Mouse (Mus musculus) kidney, embryonic 16.5 days (tissue): ENCODE results near the gene Vmn2r98. TPM values are rescaled to one million over a fixed set of nuclear protein-coding genes. Genes with fewer than 3 reads are reported as not detected.
"Not testable (repeated sequence)": the region's sequence is repeated elsewhere in the genome, so short reads cannot be mapped to it uniquely, and the experiment has no call there.

ENCODE experiments used
- ATAC-seq: fragments of 200-750 bp; cut with Nextera tagmentation; 2 replicates; pipeline ENCODE4 v1.8.0; 2017; ENCODE audit warnings: moderate TSS enrichment; ENCODE audit not compliant: low FRiP score, low TSS enrichment
- H3K27ac ChIP-seq: fragments of 300-500 bp; sonication (generic); 2 replicates; pipeline ENCODE4 v1.5.1; 2014; ENCODE audit warnings: low read length
- H3K27me3 ChIP-seq: fragments of 300-500 bp; sonication (generic); 2 replicates; pipeline ENCODE4 v1.6.1; 2014; ENCODE audit warnings: low read length, control low read depth, mixed read lengths; ENCODE audit not compliant: insufficient read depth
- H3K36me3 ChIP-seq: fragments of 300-500 bp; sonication (generic); 2 replicates; pipeline ENCODE4 v1.6.1; 2014; ENCODE audit warnings: low read length, control low read depth, mixed read lengths; ENCODE audit not compliant: insufficient read depth
- H3K4me1 ChIP-seq: fragments of 300-500 bp; sonication (generic); 2 replicates; pipeline ENCODE4 v1.6.1; 2014; ENCODE audit warnings: low read length, control low read depth, mixed read lengths; ENCODE audit not compliant: insufficient read depth
- H3K4me2 ChIP-seq: fragments of 300-500 bp; sonication (generic); replicated peaks from 2 replicates; pipeline ENCODE4 v1.6.1; 2014; ENCODE audit warnings: low read depth, low read length
- H3K4me3 ChIP-seq: fragments of 300-500 bp; sonication (generic); 2 replicates; pipeline ENCODE4 v1.5.1; 2014; ENCODE audit warnings: mild to moderate bottlenecking, low read length
- H3K9ac ChIP-seq: fragments of 300-500 bp; sonication (generic); replicated peaks from 2 replicates; pipeline ENCODE4 v1.6.1; 2014; ENCODE audit warnings: low read length
- H3K9me3 ChIP-seq: fragments of 300-500 bp; sonication (generic); 2 replicates; pipeline ENCODE4 v1.6.1; 2016; ENCODE audit warnings: low read length, control low read depth
- WGBS: fragments of 180-500 bp; shearing (Covaris S2); extraction: QIAGEN DNeasy Blood & Tissue Kit; methylation state at CpG from one replicate; pipeline ENCODE4 v1.1.7; 2014; 5-methylcytosine and 5-hydroxymethylcytosine counted together
- polyA plus RNA-seq: library from polyadenylated mRNA; unstranded; fragments of >200 nt; fragmentation: Nextera tagmentation; extraction: Ambion mirVana; gene quantifications from 2 replicates; pipeline ENCODE4 v1.2.1, GENCODE M21; 2015

The Vmn2r98 gene
- not detected in 2 replicates for polyA plus RNA-seq

GRCm38 (mm10) chr17:19053160-19053559, at the start of gene Vmn2r98:
Gene Vmn2r98 (plus strand): TSS chr17:19053460.
- not testable (repeated sequence) for ATAC-seq, H3K27ac ChIP-seq, H3K9me3 ChIP-seq, H3K4me1 ChIP-seq, H3K36me3 ChIP-seq, H3K4me3 ChIP-seq, H3K9ac ChIP-seq, H3K27me3 ChIP-seq, H3K4me2 ChIP-seq

DNA sequence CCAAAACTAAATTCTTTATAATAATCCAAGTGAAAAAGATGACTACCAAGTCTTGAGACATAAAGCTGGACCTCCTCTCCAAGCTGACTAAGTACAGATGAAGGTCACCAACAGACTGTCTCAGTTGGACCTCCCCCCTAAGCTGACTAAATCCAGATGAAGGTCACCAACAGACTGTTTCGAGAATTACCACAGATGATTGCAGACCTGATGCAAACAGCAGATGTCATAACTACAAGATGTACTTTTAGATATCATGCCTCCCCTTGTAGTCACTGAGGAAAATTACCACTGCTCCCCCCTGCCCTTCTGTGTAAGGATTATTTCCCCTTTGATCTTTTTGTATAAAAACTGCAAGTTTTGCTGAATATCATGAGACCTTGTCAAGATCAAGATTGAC, 21.8 kb upstream of the Vmn2r98 start:
- H3K9me3 ChIP-seq = peaks cover 27% of the 10 kb centered on the region
- 82% methylated on average over 1 of the region's 1 CpGs for WGBS
- not testable (repeated sequence) for H3K4me2 ChIP-seq, H3K4me3 ChIP-seq, H3K27ac ChIP-seq, H3K36me3 ChIP-seq, H3K27me3 ChIP-seq, ATAC-seq, H3K9ac ChIP-seq, H3K4me1 ChIP-seq

DNA sequence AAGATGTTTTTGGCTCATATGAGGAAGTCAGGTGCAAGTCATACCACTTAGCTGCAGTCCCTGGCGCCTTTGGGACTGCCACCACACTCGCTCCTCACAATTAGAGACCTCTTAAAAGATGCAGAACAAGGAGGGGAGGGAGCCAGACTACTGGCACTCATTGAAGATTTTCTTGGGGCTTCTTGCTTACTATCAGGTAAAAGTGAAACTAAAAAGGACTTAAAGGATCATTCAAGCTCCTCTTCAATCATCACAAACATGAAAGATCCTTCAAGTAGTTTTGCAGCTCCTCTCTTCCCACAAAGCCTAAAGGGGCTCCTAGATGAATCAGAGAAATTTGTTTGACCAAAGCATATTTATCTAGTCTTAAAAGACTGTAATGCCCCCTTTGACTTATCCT, 21.3 kb upstream of the Vmn2r98 start:
- no peak overlapping the region for H3K4me3 ChIP-seq
- H3K27me3 ChIP-seq = no peaks in the 10 kb centered on the region
- WGBS = 63% methylated on average over 2 of the region's 2 CpGs
- no peak overlapping the region for H3K4me2 ChIP-seq
- no peak for ATAC-seq
- H3K27ac ChIP-seq = no peak overlapping the region
- H3K4me1 ChIP-seq = no peaks in the 10 kb centered on the region
- H3K36me3 ChIP-seq = no peaks in the 10 kb centered on the region
- peaks cover 27% of the 10 kb centered on the region for H3K9me3 ChIP-seq
- H3K9ac ChIP-seq = no peak overlapping the region

- WGBS = 64% methylated on average over 3 of the region's 3 CpGs
- H3K27ac ChIP-seq = no peak overlapping the region
- ATAC-seq = no peak
These were observed 20.5 kb upstream of the Vmn2r98 start for GRCm38 (mm10) chr17:19032721-19033120.

More at GRCm38 (mm10) chr17:19032721-19033120, 20.5 kb upstream of the Vmn2r98 start:
- Histone ChIP-seq H3K36me3 (no peaks in the 10 kb centered on the region), H3K9me3 (peaks cover 32% of the 10 kb centered on the region), H3K4me3 (no peak overlapping the region), H3K4me1 (no peaks in the 10 kb centered on the region), H3K4me2 (no peak overlapping the region), H3K27me3 (no peaks in the 10 kb centered on the region), H3K9ac (no peak overlapping the region)

Other genes with a start within 250 kb of the Vmn2r98 start
- gene Vmn2r97, start 139.2 kb upstream of the Vmn2r98 start, polyA plus RNA-seq = not detected in 2 replicates